Mouse (Mus musculus) yolk sac, embryonic 10.5 days (tissue): ENCODE measurements around the gene Tomm40.
A peak's percentile ranks its signal among the peaks of the same experiment; 100 is the strongest.
"Not testable (repeated sequence)": the region's sequence is repeated elsewhere in the genome, so short reads cannot be mapped to it uniquely, and the experiment has no call there.

Experiments
- DNase-seq: peaks from one replicate; pipeline ENCODE4 v3.0.0-alpha.2; 2017; ENCODE audit warnings: low spot score

The Tomm40 gene

DNA sequence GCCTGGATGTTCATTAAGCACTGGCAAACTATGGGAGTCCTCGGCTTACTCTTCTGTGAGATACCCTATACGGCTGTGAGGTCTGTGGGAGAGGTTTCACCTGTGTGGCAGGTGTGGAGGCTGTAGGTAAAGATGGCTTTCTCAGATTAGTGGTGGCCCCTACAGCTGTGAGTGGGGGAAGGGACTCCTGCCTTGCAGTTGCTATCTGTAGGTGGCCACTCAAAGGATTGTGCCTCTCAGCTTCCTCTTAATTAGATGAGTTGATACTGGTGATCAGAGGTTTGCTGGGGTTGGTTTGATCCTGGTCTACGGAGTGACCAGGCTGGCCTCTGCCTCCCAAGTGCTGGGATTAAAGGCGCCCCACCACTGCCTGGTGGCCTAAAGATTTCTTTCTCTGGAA is 10.8 kb downstream of the Tomm40 start:
- no peak for DNase-seq

DNA sequence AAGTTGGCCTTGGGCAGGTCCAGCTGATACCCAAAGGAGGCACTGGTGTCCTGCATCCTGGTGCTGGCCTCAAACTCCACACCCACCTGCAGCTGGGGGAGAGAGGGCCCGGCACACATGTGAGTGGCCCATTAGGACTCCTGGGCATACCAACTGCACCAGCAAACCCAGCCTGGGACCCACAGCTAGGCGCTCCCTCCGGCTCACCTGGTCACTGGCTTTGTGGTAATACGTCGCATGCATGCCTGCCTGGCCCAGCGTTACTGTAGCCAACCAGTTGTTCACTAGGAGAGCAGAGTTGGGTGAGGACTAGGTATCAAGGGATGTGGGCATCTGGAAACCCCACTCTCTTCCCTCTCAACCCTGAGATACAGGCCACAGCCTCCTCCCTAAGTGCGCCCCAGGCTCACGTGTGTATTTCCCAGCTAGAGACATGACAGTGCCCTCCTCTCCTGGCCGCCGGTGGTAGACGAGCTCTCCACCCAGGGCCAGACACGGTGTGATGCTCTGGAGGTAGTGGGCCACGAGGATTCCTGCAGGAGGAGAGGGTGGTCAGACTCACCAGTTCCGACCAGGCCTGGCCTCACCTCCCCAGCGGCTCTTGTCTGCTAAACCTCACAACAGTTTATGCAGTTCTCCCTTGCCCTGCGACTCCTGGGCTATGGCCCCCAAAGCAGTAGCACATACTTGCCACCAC is 12.2 kb downstream of the Tomm40 start:
- no peak for DNase-seq

DNA sequence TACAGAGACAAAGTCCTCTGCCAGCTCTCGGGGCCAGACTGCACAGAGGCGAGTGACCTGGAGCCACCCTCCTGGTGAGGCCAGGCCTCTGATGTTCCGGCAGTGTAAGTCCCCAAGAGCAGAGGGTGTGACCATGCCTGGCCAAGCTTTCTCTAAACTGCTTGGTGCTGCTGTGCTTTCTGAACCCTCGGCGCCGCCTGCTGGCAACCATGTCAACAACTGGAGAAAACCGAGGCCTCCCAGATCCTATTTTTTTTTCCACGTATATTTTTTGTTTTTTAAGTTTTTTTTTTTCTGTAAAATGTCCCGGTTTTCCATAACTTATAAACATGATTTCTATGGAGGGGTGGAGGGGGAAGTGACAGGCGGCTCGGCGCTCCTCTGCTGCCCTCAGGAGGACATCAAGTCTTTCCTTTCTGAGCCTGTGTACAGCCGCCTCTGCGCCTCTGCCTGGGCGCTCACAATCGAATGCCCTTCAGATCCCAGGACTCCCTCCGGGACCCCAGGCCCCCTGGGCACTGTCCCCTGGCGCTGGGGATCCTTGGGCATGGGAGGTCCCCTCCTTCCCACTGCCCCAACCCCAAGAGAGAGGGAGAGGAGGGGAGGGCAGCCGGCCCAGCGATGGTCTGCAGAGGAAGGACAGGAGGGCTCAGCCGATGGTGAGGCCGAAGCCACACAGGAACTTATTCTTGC is 14.0 kb downstream of the Tomm40 start:
- DNase-seq, result peak; percentile 94

DNA sequence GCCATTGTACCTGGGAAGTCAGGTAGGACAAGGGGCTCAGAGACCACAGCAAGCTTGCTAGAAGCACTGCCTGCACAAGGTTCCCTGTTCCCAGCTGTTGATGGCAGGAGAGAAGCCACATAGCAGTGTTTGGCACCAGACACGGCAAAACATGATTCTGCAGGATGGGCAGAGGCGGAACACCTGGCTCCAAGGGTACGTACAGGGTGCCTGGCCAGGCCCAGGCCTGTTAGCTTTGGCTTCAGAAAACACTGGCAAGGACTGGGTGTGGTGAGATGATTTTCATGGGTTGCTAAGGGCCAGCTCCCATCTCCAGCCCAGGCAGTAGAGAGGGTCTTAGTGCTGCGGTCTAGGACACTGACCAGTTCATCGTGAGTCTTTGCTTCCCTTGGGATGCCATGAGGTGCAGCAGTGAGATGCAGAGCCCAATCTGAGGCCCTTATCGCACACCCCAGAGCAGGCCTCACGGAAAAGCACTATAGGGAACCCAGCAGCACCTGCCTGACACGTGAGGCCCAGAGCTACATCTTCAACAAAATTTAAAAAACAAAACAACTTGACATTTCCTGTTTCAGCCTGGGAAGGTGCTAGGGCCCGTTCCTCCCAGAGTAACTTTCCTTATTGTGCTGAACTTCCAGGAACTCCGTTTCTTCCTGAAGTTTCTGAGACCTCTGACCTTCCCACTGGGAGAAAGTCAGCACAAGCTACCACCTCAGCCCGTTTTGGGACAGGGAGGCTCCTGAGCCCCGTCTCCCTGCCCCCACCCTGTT is 14.8 kb downstream of the Tomm40 start:
- no peak for DNase-seq

DNA sequence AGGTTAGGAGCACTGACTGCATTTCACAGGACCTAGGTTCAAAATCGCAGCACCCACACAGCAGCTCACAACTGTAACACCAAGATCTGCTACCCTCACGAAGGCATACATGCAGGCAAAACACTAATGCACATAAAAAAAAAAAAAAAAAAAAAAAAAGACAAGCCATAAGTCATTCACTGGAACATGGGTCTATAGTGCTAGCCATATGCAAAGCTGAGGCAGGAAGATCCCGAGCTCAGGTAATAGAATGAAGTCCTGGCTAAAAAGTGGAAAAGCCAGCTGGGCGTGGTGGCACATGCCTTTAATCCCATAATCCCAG is 15.4 kb downstream of the Tomm40 start:
- DNase-seq, result no peak

DNA sequence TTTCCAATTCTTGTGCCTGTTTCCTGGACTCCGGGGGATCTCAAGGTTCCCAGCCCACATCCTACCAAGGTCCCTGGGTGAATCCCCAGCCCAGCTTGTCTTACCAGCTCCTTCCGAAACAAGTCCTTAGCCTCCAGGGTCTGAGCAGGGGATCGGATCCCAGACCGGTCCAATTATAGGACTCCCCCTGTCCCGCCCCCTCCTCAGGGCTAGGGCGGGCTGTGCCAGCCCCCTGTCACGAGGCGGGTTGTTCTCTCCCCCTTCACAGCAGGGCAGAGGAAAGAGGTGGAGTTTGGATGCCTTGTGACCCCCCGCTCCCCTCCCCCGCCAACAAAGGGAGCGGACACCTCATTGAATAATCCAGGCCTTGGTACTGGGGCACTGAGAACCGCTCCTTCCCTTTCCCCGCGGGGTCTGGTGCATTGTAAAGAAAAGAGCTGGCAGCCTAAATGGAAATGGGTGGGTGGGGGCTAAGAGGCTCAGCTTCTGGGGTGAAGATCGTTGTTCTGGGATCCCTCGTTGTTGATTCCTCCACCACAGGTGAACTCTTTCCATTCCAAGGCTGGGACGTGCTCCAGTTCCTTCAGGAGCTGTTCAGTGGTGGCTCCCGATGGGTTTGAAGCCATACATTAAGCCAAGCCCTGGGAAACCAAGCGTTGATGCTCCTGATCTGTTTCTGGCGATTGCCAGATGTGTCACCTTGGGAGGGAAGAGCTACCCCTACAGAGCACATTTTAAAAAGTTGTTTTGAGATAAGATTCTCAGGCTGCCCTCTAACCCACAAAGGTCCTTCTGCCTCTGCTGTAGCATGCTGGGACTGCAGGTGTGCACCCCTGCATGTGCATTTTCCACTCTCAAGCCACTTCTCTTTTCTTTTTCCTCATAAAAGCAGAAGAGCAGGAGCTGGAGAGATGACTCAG is 16.1 kb downstream of the Tomm40 start, which contains the start of gene Apoe:
Gene Apoe, minus strand, starts transcription at position 282 of the 920 bp plus-strand sequence.
- DNase-seq, result peak; percentile 91

DNA sequence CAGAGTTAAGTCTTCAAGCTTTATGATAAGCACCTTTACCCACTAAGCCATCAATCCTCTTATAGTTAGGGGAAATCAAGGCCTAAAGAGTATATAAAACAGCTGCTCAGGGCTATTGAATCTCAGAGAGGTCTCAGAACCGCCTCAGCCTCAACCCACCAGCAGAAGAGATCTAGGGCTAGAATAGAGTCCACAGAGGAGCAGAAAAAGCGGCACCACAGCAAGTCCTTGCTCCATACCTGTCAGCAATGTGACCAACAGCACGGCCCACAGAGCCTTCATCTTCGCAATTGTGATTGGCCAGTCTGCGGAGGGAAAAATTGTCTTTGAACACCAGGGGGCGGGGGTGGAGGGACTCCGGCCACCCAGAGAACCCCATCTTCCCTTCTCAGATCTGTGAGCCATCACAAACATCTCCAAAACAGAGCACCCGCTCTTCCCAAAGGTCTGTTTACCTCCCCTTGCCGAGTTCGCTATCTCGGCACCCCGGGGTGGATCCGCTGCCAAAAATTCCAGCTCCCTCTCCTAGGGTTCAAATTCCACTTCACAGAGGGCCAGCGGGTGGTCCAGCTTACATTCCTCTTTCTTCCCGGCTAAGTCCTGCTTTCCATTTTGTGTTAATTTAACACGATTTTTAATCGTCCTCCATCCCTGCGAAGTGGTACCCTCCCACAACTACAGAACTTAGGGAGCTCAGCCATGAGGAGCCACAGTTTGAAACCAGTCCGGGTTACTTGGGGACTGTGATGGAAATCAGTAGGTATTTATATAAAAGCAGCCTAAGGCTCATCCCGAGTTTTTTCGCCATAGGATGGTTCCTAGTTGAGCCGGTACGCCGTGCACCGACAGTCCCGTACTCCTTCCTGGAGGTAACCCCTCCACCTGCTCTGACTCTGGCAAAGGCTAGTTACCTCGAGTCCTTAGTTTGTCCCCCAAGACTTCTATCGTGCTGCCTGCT is 17.0 kb downstream of the Tomm40 start:
- peak; percentile 68 for DNase-seq

DNA sequence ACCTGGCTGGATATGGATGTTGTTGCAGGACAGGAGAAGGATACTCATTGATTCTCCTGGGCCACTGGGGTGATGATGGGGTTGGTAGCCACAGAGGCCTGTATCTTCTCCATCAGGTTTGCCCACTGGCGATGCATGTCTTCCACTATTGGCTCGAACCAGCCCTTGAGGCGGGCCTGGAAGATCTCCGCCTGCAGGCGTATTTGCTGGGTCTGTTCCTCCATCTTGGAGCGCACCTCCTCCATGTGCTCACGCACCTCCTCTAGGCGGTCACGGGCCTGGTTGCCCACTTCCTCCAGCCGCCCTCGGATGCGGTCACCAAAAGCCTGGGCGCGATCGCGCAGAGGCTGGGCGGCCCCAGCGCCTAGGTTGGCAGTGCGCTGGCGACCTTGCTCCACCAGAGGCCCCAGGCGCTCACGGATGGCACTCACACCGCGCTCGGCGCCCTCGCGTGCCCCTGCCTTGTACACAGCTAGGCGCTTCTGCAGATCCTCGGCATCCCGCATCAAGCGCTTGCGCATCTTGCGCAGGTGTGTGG is 18.8 kb downstream of the Tomm40 start:
- peak; percentile 45 for DNase-seq

DNA sequence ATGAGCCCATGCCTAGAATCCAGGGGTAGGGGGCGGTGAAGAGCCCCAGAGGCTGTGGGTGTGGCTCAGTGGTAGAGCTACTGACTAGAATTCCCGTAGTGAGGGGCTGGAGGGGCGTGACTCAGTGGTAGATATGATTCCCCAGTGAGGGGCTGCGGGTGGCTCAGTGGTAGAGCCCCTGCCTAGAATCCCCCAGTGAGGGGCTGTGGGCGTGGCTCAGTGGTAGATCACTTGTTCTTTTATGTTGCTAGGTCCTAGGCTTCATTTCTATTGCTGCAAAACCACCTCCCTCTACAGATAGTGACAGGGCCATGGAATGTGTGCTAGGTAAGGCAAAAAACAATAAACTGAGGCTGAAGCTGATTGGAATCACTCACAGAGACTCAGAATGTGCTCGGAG is 19.4 kb downstream of the Tomm40 start:
- peak; percentile 59 for DNase-seq

DNA sequence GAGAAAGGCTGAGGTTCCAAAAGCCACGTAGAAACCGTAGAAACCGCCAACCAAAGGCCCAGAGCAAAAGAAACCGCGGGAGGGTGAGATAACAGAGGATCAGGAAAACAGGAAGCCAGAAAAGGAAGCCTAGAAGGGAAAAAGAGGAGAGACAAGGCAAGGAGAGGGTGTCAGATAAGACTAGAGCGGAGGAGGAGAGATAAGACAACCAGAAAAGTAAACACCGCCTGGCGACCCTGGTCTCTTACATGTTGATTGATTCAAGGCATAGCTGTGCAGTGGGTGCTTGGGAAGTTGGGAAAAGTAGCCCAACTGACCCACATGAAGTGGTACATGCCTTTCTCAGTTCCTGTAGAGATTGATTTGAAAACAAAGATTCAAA is 20.0 kb downstream of the Tomm40 start:
- DNase-seq, result peak; percentile 77

DNA sequence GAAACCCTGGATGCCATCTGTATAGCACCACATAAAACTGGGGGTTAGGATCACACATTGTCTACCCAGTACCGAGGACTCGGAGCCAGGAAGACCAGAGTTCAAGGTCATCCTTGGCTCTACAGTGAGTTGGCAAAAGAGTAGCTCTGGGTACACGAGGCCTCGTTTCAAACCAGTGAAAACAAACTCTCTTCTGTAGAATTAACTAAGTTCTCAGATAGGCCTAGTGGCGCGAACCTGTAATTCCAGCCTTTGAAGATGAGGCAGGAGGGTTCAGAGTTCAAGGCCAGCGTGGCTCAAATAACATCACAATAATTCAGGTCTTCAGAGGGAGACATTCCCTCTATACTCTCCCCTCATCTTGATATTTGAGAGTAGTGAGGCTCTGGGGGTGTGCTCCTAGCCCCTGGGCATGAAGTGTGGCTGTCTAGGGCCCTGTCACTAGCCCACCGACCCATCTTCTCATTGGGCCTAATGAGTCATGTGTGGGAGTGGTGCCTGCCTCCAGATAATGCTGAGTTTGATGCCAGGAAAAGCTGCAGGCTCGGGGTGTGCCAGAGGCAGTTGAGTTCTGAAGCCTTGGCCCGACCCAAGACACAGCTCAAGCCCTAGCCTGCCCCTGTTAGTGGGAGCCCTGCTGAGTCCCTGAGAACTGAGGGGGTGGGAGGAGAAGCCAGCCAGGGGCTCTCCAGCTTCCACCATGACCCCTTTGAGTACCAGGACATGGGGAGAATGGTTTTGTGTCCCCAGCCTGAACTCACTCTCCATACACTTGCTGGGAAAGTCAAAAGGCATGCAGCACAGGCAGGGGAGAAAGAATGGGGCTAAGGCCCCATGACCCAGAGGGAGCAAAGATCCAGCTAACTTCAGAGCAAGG is 20.7 kb downstream of the Tomm40 start:
- no peak for DNase-seq

DNA sequence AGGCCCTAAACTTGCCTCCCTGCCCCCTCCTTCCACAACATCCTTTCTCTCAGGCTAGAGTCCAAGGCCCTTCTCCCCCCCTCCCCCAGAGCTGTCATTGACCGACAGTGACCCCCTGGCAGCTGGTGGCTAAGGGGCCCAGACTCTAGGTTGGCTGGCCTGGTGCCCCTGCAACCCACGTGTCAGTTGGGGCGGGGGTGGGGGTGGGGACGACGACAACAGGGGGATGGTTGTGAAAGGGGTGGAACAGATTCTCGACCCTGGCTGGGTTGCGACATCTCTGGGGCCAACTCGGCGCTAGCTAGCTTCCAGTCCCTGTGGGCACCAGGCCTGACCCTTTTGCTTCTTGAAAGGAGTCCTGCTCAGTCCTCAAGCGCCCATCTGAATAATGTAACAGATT is 21.8 kb downstream of the Tomm40 start:
- DNase-seq, result peak; percentile 74

DNA sequence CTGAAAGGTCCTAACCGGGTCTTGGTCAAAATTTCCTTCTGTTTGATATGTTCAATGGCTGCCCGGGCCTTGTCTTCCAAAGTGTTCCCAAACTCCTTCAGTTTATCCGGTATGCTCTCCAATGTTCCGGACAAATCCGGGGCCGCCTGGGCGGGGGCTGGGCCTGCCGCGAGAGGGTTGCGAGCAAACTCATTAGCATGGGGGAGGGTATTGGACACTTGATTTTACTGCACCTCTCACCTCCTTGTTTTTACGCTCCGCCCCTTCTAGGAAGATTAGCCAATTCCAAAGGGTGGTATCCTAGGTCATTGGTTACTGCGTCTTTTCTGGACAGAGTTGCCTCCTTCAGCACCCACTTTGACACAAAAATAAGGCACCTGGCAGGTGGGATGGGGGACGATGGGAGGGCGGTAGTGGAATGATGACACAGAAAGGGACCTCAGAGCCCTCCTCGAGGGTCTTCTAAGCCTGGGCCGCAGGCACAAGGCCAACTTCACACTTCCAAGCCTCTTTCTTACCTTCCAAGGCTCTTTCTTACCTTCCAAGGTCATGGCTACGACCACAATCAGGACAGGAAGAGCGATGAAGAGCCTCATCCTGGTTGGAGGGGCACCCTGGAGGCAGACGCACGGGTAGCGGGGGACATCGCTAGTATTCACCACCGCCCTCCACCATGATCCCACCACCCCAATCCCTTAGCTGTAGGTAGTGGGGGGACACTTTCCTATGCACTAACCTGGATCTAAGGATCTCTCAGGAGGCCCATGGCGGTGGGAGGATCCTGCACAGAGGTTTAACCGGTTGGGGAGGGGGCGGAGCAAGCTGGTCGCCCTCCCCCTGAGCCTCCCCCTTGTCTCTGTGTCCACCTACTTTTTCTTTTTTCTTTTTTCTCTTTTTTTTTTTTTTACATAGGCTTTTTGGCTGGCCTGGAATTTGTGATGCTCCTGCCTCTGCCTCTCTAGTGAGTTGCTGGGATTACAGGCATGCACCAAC is 23.1 kb downstream of the Tomm40 start, which contains the start of gene Apoc1:
Gene Apoc1, minus strand, starts transcription at position 788 of the 993 bp plus-strand sequence.
- DNase-seq, result peak; percentile 88

DNA sequence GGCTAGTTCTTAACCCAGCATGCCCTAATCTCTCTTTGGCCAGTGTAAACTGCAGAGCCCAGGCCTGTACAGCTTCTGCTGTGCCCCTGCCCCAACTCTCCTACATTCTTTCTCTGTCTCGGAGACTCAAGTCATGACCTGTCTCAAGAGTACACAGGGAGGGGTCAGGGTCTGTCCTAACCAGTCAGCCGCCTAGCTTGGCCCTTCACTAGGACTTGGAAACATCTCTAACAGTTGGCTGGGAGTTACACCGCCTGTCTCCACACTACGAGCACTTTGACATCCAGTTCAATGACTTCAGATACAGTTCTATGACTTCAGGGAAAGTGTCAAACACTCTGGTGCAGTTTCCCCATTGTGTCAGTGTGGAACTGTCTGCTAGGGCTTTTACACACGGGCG is 23.8 kb downstream of the Tomm40 start:
- DNase-seq, result peak; percentile 65

DNA sequence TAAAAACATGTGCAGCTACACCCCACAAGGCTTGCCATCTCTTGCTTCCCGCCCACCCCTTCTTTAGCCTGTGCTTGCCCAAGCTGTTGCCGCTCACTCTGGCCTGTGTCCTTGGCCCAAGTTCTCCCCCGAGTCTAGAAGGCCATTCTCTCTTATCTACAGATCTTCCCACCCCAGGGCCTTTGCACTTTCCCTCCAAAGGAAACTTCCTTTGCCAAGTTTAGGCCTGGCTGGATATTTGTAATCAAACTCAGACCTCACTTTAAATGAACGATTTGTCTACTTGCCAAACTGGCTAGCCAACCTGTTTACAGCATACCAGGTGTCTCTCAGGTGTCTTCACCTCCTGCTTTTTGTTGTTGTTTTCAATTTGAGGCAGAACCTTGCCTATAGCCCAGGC is 24.4 kb downstream of the Tomm40 start:
- no peak for DNase-seq

DNA sequence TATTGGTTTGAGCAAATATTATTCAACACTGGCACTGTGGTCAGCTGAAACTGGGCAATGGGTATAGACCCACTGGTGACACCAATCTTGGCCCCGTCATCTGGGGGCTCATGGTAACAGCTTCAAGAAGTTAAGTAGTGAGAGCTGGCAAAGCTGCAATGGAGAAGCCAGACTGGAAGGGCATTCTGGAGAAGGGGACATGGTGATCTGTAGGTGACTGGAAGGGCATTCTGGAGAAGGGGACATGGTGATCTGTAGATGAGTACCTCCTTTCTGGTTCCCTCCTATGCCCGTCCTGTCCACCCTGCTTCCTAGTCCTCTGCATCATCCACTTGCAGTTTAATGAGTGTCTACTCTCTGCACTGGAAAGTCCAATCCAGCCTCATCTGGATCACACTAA is 26.6 kb downstream of the Tomm40 start:
- no peak for DNase-seq

DNA sequence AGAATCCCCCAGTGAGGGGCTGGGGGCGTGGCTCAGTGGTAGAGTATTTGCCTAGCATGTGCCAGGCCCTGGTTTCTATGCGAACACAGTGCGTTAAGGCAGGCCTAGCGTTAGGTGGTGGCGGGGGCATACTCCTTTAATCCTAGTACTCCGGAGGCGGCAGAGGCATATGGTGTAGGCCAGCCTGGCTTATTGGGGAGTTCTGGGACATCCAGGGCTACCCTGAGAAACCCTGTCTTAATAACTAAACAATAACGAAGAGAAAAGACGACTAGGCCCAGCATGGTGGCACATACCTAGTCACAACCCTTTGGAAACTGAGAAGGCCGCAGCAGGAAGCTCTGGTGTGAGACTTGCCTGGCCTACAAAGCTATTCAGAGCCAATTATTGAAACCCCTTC is 27.1 kb downstream of the Tomm40 start:
- DNase-seq, result no peak

DNA sequence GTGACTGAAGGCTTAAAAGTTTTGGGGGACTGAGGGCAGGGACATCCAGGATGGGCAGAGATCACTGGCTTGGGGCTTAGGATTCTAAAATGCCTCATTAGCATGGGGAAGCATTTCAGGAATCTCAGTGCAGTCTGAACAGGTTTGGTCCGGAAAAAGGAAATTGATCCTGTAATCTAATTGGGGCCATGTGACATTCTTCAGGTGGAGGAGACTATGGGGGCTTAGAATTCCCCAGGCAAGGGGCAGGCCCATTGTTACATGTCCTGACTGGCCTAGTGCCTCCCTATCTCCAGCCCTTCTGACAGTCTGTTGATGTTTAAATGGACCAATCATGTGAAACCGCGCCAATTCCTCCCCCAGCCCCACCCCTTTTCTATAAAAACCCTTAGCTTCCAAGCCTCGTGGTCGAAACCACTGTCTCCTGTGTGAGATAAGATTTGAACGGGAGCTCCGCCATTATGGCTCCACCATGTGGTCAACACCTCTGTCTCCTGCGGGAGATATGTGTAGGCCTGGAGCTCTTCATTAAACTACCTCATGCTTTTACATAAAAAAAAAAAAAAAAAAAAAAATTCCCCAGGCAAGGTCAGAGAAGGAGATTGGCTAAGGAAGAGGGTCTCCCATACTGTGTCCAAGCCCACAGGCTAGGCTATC is 28.2 kb downstream of the Tomm40 start:
- not testable (repeated sequence) for DNase-seq
